Mouse (Mus musculus) 3T3-L1 (cell line): ENCODE data around the gene Acot10.
"Not testable (repeated sequence)": the region's sequence is repeated elsewhere in the genome, so short reads cannot be mapped to it uniquely, and the experiment has no call there.

Experiments
- DNase-seq: peaks from one replicate; pipeline ENCODE4 v3.0.0-alpha.2; 2015; ENCODE audit warnings: low read depth, low spot score

Acot10 gene

GRCm38 (mm10) chr15:20666650-20667049 lies at the start of gene Acot10:
Gene Acot10, minus strand, starts transcription at chr15:20666750.
- DNase-seq, result no peak

GRCm38 (mm10) chr15:20711859-20712258 lies 45.3 kb upstream of the Acot10 start:
- no peak for DNase-seq

GRCm38 (mm10) chr15:20696229-20696628 lies 29.7 kb upstream of the Acot10 start:
- no peak for DNase-seq

- no peak for DNase-seq
Measured at GRCm38 (mm10) chr15:20684200-20684599, 17.6 kb upstream of the Acot10 start.

- no peak for DNase-seq
Measured at GRCm38 (mm10) chr15:20682719-20683118, 16.2 kb upstream of the Acot10 start.

- not testable (repeated sequence) for DNase-seq
Measured at GRCm38 (mm10) chr15:20669507-20669906, 3.0 kb upstream of the Acot10 start.

GRCm38 (mm10) chr15:20667989-20668388 lies 1.4 kb upstream of the Acot10 start:
- DNase-seq, result no peak

- no peak for DNase-seq
Measured at GRCm38 (mm10) chr15:20667350-20667749, 800 bp upstream of the Acot10 start.

- no peak for DNase-seq
Measured at GRCm38 (mm10) chr15:20660221-20660620, 6.3 kb downstream of the Acot10 start.

- peak; percentile 2 for DNase-seq
Measured at GRCm38 (mm10) chr15:20642905-20643414, 23.6 kb downstream of the Acot10 start.

- DNase-seq, result no peak
Measured at GRCm38 (mm10) chr15:20639155-20639554, 27.4 kb downstream of the Acot10 start.

- no peak for DNase-seq
Measured at GRCm38 (mm10) chr15:20634593-20634992, 32.0 kb downstream of the Acot10 start.
